Mouse (Mus musculus): ENCODE measurements around the gene Lgals4.
A peak's percentile ranks its signal among the peaks of the same experiment; 100 is the strongest.

The Lgals4 gene

DNA sequence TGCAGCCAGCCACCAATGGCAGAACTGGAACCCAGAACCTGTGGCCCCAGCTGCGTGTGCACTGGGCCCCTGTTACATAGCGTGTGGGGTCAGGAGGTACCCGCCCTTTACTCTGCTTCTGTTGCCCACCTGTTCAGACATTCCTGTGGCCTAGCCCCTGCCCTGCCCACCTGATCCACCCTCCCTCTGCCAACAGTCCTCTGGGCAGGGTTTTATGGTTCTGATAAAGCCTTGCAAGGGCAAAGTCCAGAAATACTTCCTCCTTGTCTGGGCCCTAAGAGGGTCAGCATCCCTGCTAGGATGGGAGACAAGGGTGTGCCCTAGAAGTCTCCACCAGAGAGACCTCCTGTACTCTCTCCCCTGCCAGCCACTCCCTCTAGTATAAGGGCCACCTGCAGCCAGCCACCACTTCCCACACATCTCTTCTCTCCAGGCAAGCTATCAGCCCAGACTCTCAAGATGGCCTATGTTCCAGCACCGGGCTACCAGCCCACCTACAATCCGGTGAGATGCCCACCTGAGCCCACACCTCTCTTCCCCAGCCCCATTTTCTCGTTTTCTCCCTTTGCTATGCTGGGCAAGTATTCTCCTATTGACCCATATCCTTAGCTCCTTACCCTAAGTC lies at the start of gene Lgals4:
Gene Lgals4 (plus strand): TSS at position 132 of the 625 bp plus-strand sequence.
- DNase-seq: no peak

DNA sequence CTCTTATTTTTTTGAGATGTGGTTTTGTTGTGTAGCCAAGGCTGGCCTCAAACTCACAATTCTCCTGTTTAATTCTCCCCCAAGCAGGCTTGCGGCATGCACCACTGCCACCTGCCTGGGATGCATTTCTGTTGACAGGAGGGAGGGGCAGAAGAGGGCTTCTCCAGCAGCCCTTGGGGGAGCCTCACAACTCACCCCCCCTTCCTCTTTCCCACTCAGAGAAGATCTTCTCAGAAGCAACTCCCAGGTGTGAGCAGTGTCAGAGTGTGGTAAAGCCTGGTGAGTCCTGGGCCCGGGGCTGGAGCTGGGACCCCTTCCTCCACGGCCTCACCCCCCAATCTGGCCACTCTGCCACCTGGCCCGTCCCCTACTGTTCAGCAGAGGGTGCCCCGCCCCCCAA lies 48.5 kb upstream of the Lgals4 start:
- DNase-seq: no peak

DNA sequence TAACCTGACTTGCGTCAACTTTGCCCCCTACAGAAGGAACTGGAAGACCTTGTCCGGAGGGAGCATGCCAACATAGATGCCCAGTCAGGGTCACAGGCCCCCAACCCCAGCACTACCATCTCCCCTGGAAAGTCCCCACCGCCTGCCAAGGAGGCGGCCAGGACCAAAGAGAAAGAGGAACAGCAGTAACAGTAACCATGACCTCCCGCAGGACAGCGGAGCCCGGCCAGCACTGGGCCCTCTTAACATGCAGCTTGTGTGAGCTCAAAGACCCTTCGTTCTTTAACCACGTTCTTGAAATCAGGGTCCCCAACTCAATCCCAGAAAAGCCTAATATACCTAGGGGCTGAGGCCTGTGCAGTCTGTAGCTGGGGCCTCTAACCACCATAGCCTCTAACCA lies 45.8 kb upstream of the Lgals4 start:
- DNase-seq: no peak

DNA sequence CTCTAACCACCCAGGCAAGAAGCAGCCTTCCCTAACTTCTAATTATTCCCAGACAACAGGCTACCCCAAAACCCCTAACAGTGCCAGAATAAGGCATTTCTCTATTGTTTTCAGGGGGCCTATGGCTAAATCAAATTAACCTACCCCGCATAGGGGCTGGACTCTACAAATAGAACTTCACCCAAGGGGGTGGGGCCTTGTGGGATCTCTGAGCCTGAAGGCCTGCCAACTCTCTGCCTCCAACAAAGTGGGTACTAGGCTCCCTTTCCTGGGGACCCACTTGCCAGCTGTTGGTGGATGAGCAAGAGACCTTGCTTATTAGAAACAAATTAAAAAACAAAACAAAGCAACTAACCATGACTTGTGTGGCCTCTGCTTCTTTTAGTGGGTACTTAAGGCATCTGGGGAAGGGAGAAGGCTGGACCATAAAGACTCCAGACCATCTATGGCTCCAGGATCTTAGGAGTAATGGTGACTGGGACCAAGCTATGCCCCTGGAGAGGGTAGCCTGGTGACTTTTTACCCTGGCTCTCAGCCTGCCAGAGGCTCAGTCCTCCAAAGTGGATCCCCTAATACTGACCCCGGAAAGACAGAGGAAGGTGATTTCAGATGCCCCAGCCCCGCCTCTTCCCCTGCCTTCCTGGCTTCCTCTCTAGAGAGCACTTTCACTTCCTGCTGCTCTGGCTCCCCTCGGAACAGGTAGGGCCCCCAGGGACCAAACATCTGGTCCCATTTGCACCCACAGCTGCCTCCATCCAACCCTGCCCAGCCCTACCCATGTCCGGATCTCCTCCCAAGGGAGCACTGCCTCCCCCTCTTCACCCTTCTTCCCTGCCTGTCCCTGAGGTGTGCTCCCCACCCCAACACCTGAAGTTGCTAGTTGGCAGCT lies 45.1 kb upstream of the Lgals4 start, which contains the start of gene Rinl:
Gene Rinl (plus strand): TSS at position 663 of the 889 bp plus-strand sequence.
- no peak for DNase-seq

DNA sequence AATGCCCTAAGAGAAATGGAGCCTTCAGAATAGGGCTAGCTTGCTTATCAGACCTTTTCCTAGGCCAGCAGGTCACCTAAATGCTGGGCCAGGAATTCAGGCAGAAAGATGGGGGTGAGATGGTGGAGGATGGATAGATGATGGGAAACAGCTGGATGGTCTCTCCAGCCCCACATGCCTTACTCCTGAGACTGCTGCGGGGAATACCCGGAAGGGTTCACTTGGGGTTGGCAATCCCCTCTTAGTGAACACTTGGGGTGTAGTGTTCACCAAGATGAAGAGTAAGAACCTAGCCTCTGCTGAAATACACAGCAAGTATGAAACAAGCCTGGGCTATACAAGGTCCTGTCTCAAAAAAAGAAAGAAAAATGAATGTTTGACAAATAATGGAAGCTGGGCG lies 44.4 kb upstream of the Lgals4 start:
- no peak for DNase-seq

DNA sequence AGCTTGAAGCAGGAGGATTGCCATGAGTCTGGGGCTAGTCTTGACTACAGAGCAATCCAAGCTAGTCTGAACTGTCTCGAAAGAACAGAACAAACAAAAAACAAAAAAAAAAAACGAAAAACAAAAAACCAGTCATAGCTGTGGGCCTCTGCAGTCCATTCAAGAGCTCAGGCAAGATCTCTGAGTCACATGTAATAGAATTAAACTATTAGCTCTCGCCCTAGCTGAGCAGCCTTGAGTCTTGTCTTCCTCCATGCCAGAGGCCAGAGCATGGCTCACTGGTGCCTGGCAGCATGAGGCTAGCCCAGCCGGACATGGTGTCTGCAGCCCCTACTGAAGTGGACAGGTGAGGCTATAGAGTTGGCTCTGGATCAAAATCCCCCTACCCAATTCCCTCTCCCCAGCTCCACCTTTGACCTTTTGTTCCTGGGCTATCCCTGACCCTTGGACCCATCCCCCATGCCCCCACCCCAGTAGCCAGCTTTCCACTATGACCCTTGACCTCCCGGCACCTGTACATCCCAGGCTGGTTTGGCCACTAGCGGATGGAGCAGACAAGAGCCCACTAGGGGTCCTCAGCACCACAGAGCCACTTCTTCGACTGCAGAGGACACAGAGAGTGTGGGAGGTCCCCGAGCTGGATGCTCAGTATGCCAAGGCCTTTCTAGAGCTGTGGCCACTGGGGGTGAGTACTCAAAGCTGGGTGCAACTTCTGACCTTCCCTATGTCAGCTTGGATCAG lies 43.4 kb upstream of the Lgals4 start:
- DNase-seq: no peak

DNA sequence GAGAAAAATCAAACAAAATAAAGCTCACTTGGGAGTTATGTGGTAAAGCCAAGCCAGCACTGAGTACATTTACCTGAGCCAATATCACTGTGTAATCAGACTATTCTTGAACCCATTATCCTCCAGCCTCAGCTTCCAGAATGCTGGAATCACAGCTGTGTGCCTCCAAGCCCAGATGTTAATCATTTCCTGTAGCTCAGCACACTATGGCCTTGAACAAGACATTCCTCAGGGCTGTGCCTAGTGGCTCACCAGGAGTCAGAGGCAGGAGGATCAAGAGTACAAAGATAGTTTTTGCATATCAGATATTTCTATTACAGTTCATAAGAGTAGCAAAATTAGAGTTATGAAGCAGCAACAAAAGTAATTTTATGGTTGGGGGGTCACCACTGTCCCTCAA lies 41.9 kb upstream of the Lgals4 start:
- no peak for DNase-seq

DNA sequence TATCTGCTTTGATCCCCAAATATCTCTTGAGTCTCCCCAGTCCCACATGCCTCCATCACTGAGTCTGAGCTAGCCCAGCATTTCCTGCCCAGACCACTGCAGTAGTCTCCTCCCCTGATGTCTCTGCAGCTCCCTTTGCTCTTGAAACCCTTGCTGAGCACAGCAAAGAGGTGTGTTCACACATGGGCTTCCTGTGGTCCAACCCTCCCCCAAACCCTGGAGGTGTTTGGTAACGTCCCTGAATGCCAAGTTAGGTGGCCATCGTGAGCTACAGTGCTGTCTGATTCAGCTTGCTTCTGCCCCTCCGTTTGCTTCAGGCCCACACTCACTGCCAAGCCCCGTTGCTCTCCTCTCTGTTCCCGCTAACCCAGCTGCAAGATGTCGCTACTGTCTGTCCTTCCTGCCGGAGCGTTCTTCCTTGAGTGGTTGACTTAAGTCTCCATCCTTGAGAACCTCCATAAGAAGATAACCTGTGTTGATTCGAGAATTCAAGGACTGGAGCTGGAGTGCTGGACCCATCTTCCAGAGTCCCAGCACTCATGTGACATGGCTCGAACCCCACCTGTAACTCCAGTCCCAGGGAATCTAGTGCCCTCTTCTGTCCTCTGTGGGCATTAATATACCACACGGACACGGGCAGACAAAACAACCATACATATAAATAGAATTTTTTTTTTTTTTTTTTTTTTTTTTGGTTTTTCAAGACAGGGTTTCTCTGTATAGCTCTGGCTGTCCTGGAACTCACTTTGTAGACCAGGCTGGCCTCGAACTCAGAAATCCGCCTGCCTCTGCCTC lies 41.1 kb upstream of the Lgals4 start:
- no peak for DNase-seq

DNA sequence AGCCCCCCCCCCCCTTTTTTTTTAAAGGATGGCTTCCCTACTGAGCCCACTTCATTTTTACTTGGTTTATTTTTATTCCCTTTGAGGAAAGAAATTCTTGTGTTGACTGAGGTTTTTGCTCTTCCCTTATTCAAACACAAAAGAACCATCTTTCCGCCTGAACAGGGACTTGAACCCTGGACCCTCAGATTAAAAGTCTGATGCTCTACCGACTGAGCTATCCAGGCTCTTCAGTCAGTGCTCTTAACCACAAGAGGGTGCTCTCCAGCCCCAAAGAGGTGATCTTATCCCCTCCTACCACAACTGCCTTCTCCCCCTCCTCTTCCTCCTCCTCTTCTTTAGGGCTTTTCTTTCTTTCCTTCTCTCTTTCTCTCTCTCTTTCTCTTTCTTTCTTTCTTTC lies 39.8 kb upstream of the Lgals4 start:
- DNase-seq: no peak

DNA sequence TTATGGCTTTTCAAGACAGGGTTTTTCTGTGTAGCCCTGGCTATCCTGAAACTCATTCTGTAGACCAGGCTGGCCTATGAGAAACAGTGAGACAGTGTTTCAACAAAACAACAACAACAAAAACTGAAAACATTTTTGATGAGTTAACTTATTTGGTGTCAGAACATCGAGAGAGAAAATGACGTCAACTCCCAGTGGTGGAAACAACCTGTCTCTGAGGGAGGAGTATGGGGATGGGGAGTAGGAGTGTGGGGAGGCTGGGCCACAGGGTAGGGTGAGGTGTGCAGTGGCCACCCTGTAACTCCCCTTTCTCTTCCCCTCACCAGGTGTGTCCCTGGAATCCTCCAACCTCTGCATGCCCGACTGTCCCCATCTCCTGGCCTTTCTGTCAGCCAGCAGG lies 39.2 kb upstream of the Lgals4 start:
- no peak for DNase-seq

DNA sequence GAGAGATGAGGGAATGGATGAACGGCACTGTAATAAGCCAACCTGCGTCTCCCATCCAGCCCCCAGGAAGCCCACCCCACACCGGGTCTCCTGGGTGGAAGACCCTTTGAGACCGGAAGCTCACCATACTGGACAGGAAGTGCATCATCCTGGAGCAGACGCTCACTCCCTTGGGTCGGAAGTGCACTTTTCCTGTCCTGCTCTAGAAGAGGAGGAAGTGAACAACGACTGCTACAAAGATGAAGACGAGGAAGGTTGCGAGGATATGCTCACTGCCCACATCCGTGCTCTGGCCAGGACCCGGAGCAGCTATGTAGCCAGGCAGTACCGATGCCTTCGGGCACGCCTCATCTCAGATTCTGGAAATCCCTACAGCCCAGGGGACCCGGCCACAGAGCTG lies 37.8 kb upstream of the Lgals4 start:
- DNase-seq: no peak

DNA sequence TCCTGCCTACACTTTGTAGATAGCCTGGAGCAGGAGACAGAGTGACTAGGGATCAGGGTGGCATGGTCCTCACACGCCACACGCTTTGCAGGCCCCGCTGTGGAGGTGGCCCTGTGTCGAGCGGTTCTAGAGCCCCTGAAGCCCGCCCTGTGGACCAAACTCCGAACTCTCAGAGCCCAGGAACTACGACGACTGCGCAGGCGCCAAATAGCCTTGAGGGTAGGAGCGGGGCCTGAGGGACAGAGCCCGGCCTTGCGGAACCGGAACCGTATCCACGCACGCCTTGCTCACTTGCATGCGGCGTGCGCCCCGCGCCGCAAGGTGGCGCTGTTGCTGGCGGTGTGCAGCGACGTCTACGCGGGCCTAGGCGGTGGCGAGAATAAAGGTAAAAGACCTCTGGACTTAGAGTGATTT lies 37.1 kb upstream of the Lgals4 start:
- DNase-seq: peak; percentile 86

DNA sequence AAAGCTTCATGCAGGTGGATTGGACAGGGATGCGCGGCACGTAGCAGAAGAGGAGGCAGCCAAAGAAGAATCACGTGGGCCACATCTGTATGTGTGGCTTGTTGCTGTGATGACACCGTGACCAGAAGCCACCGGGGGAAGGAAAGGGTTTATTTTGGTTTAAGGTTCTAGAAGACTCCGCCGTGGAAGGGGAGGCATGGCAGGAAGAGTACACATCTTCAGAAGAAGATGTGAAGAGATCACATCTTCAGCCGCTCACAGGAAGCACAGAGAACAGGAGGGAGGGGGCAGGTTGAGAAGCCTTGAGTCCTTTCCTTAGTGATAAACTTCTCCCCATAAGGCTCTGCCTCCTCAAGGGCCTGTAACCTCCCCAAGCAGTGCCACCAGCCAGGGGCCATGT lies 33.7 kb upstream of the Lgals4 start:
- no peak for DNase-seq

DNA sequence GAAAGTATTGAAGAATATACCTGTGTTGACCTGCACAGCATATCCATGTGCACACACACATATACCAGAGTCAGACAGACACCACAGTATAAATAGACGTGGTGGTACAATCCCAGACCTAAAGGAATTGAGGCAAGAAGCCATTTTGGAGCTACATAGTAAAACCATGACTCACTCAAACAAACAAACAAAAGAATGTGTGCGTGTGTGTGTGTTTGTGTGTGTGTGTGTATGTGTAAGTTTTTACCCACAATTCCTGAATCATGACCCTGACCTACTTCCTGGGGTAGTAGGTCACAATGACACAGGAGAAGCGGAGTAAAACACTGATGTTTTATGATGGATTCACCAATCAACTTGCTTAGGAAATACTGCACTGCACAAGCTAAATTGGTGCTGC lies 32.2 kb upstream of the Lgals4 start:
- DNase-seq: no peak

DNA sequence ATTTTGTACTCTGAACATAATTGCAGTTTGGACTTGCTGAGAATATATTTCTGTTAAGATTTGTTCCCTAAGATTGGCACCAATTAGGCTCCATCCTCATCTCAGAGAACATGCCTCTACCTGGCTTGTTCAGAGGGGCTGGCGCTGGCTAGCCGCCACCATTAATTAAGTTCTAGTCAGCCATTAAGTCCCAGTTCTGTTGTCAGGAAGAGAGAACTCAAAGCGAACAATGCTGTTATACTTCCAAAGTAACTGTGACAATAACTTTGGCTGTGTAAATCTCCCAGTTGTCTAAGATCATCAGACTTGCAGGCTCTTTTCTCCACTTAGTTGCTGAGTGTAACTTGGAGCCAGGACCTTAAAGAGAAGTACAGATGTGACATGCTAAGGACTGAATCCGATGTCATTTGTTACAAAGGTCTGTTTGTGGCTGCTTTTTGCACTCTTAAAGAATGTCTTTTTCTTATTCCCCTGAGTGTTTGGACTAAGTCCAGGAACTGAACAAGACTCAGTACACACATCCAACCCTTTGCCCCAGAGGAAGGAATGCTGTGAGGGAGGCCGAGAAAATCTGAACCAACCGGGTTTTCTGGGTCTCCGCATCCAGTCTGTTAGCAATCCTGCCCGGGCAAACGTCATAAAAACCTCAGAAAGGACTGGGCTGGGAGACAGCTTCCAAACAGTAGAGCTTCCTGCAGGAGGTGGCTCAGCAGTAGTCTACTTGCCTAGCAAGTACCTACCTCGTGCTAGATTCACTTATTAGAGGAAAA lies 31.6 kb upstream of the Lgals4 start:
- DNase-seq: no peak

DNA sequence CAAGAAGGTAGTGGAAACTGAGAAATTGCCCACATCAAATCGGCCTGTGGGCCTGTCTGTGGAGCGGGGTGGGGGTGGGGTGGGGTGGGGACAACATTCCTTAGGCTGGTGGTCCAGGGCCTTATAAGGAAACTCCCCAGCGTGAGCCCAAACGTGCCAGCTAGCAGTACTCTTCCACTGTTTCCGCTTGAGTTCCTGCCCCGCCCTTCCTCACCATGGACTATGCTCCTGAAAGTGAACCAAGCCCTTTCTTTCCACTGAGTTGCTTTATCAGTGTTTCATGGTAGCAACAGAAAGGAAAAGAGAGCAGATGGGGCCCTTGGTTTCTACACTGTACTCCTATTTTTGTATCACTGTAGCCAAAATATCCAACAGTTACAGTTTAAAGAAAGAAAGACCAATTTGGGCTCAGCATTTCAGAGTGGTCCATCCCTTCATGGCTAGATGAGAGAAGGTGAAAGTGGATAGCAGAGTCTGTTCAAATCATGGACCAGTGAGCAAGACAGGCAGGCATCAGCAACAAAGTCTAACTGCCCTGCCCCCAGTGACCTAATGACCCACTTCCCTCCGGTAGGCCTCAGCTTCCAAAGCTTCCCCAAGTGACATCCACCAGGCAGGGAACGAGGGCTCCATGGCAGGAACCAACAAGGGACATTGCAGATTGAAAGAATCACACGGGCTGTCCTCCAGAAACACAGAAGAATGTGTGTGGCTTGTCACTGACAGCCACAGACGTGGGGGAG lies 30.6 kb upstream of the Lgals4 start:
- no peak for DNase-seq

DNA sequence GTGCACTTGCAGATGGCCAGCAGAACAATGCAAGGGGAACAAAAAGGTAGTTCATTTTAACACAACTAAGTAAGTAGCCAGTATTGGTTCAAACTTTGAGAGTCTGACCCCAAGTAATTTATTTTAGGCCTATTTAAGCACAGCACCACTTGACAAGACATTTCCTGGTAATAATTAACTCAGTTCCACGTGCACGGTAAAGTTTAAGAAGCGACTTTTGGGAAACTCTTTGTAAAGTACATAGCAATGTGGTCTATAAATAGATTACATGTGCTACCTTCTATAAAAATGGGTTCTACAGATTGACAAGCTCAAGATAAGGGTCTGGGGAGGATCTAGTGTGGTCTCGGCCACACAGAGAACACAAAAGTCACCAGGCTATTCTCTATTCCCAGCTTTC lies 29.9 kb upstream of the Lgals4 start:
- no peak for DNase-seq

DNA sequence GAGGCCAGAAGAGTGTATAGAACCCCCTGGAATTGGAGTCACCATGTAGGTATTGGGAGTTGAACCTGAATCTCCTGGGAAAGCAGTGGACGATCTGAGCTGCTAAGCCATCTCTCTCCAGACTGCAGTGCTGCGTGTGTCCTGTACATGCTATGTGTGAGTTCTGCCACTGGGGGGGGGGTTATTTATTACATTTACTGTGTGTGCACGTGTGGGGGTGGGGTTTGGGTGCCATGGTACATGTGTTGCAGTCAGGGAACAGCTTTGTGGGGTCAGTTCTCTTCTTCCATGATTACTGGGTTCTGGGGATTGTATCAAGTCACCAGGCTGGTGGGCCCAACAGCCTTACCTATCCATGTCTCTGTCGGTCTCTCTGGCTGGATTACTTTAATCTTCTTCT lies 26.8 kb upstream of the Lgals4 start:
- no peak for DNase-seq

DNA sequence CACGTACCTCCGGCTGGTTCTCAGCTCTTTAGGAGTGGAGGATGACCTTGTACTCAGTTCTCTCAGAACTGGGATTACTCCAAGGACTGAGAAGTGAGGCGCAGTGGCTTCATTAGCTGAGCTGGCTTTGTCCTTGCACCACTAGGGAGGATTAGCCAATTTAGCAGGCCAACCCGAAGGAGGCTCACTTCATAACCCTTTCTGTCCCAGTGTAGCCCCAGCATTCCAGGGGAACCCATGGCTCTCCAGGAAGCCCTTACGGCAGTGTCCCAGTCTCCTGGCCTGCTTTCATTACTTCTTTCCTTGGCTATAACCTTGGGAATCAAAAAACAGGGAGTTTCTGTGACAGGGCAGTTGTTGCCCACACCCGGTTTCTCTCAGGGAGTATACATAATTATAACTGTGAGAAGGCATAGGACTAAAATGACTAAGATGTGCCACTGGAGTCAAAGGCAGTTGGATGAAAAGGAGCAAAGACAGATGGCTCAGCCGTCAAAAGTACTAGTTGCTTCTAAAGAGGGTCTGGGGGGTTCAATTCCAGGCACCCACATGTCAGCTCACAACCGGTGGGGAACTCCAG lies 25.9 kb upstream of the Lgals4 start:
- no peak for DNase-seq

DNA sequence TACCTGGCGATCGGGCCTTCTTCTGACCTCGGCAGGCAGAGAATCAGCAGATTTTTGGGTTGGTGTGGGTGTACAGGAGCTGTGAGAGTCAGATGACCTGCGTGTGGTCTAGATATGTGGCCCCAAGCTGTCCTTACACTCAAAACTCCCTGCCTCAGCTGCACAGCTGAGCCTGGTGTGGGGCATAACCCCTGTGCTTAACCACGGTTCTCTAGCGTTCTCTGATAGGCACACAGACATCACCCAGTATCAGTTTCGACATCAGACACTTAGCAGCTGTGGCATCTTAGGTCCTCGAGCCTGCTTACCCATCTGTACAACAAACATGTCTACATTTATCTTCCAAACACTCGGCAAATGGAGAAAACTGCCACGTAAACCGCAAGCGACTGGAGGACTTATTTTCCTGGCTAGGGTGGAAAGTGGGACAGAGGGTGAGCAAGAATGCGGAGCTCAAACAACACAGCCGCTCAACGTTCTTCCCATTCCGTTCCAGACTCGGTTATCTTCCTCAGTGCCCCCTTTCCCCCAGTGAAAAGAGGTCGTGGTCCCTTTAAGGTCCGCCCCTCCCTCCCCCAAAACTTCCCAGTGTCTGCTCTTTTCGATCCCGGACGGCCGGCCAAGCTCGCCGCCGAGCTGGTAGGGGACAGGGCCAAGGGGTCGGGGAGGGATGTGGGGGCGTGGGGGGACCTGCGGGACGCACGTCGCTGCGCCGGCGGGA lies 25.3 kb upstream of the Lgals4 start, which contains the start of gene Hnrnpl:
Gene Hnrnpl (plus strand): TSS at position 321 of the 721 bp plus-strand sequence.
- DNase-seq: no peak

All from cerebellum, adult 8-10 months (tissue).